Mouse (Mus musculus): ENCODE results near the gene Ddx5.

GRCm38 (mm10) chr11:106760511-106760910 is 28.5 kb downstream of the Ddx5 start:
- TF ChIP-seq EP300 (IDR thresholded peaks at IDR 0.05; ENCODE audit: insufficient read depth, low read depth, low read length) (no peak), POLR2A (IDR thresholded peaks at IDR 0.05; ENCODE audit: insufficient read depth, low read depth, low read length) (no peak), CTCF (IDR thresholded peaks at IDR 0.05) (no peak)
